In genomic region chr17:13714654-13715053, GRCm38 (mm10) we compare ENCODE assay signal across 16 mouse cellular contexts. TPM values are rescaled to one million over a fixed set of nuclear protein-coding genes. Genes with fewer than 3 reads are reported as not detected.
DNase-seq lines count a peak whose midpoint lies in the region; ATAC-seq lines count a peak whose summit lies in the region.
"Had no signal": no experiment of that assay in that cellular context is flagged by ENCODE, and none has a peak within 500 bp of the region (broad histone marks: within the 10 kb centered on the region; RNA-seq: fewer than 3 reads in every experiment).

No protein-coding gene starts in this region.

- no peak overlapping the region for H3K9ac ChIP-seq in embryonic facial prominence, embryonic 13.5 days
- H3K9ac ChIP-seq in stomach, embryonic 16.5 days (ENCODE audit: low read length): no peak overlapping the region
- H3K9ac ChIP-seq: forebrain, embryonic 15.5 days; heart, embryonic 12.5 days; liver, embryonic 15.5 days had no signal

- H3K4me3 ChIP-seq in embryonic facial prominence, embryonic 13.5 days: no peak overlapping the region
- H3K4me3 ChIP-seq in embryonic facial prominence, embryonic 10.5 days: no peak overlapping the region
- no peak overlapping the region for H3K4me3 ChIP-seq in stomach, embryonic 16.5 days (replicated peaks; ENCODE audit: low read length)
- H3K4me3 ChIP-seq: forebrain, embryonic 15.5 days; heart, embryonic 12.5 days; liver, embryonic 15.5 days; midbrain, embryonic 10.5 days had no signal

- DNase-seq in embryonic facial prominence, embryonic 10.5 days (ENCODE audit: low spot score): no peak
- DNase-seq in kidney, adult 18-20 months: peak; percentile 45
- peak; percentile 62 to 78 for DNase-seq in lung, adult 18-20 months
- DNase-seq in layer of hippocampus, adult 9-10 months (ENCODE audit: low spot score): no peak
- DNase-seq in cerebellum, adult 8-10 months: no peak
- DNase-seq: adrenal gland, adult 8-10 months; gastrocnemius, postnatal 25 days; heart, postnatal 4 days had no signal

- no peaks in the 10 kb centered on the region for H3K9me3 ChIP-seq in embryonic facial prominence, embryonic 13.5 days
- no peaks in the 10 kb centered on the region for H3K9me3 ChIP-seq in embryonic facial prominence, embryonic 10.5 days
- no peaks in the 10 kb centered on the region for H3K9me3 ChIP-seq in stomach, embryonic 16.5 days (replicated peaks; ENCODE audit: control insufficient read depth, low read length)
- H3K9me3 ChIP-seq: forebrain, embryonic 15.5 days; heart, embryonic 12.5 days; liver, embryonic 15.5 days; midbrain, embryonic 10.5 days had no signal

- no peak for ATAC-seq in embryonic facial prominence, embryonic 13.5 days (ENCODE audit: insufficient number of reproducible peaks, insufficient read depth, low FRiP score, low TSS enrichment, low read depth)
- ATAC-seq in stomach, embryonic 16.5 days (ENCODE audit: insufficient read depth, low FRiP score): peak; percentile 31; the same call in 1 of the 2 replicates
- no peak for ATAC-seq in CD4-positive, CD25-positive, alpha-beta regulatory T cell, adult 4 months
- ATAC-seq: forebrain, embryonic 15.5 days; inflammation-experienced regulatory T-cells, adult 6 months had no signal

- 59% methylated on average over 4 of the region's 4 CpGs for WGBS in embryonic facial prominence, embryonic 13.5 days
- WGBS in embryonic facial prominence, embryonic 10.5 days: 67% methylated on average over 4 of the region's 4 CpGs
- 62% methylated on average over 4 of the region's 4 CpGs for WGBS in stomach, embryonic 16.5 days

- 0 out of 2 replicates have a peak overlapping the region, but pooled peaks have one; percentile 35 for H3K27ac ChIP-seq in embryonic facial prominence, embryonic 13.5 days
- H3K27ac ChIP-seq in embryonic facial prominence, embryonic 10.5 days (replicated peaks): no peak overlapping the region
- peak overlapping the region; percentile 19 for H3K27ac ChIP-seq in stomach, embryonic 16.5 days (ENCODE audit: low read length)
- H3K27ac ChIP-seq: forebrain, embryonic 15.5 days; liver, embryonic 15.5 days; midbrain, embryonic 10.5 days had no signal

- H3K36me3 ChIP-seq in embryonic facial prominence, embryonic 13.5 days: no peaks in the 10 kb centered on the region
- no peaks in the 10 kb centered on the region for H3K36me3 ChIP-seq in embryonic facial prominence, embryonic 10.5 days (replicated peaks)
- H3K36me3 ChIP-seq in stomach, embryonic 16.5 days (ENCODE audit: control insufficient read depth, insufficient read depth, low read length): no peaks in the 10 kb centered on the region
- H3K36me3 ChIP-seq: forebrain, embryonic 15.5 days; heart, embryonic 12.5 days; liver, embryonic 15.5 days; midbrain, embryonic 10.5 days had no signal

- peaks cover 3% of the 10 kb centered on the region; the same call in 1 of the 2 replicates for H3K27me3 ChIP-seq in embryonic facial prominence, embryonic 13.5 days
- no peaks in the 10 kb centered on the region for H3K27me3 ChIP-seq in embryonic facial prominence, embryonic 10.5 days (replicated peaks; ENCODE audit: low read depth, poor library complexity, severe bottlenecking)
- no peaks in the 10 kb centered on the region for H3K27me3 ChIP-seq in stomach, embryonic 16.5 days (ENCODE audit: control insufficient read depth, insufficient read depth, low read length)
- H3K27me3 ChIP-seq: forebrain, embryonic 15.5 days; heart, embryonic 12.5 days; liver, embryonic 15.5 days had no signal

- H3K4me1 ChIP-seq in embryonic facial prominence, embryonic 13.5 days: no peaks in the 10 kb centered on the region
- H3K4me1 ChIP-seq in embryonic facial prominence, embryonic 10.5 days: peaks cover 5% of the 10 kb centered on the region; the same call in 1 of the 2 replicates
- no peaks in the 10 kb centered on the region for H3K4me1 ChIP-seq in stomach, embryonic 16.5 days (ENCODE audit: control insufficient read depth, insufficient read depth, low read length)
- H3K4me1 ChIP-seq: forebrain, embryonic 15.5 days; midbrain, embryonic 10.5 days had no signal

- no peak overlapping the region for H3K4me2 ChIP-seq in embryonic facial prominence, embryonic 13.5 days
- no peak overlapping the region for H3K4me2 ChIP-seq in stomach, embryonic 16.5 days (ENCODE audit: low read depth, low read length)
- H3K4me2 ChIP-seq: forebrain, embryonic 15.5 days; heart, embryonic 12.5 days; liver, embryonic 15.5 days had no signal

RNA-seq across cellular contexts. Expression of gene Afdn, which starts 45.7 kb away (rescaled TPM):
- polyA plus RNA-seq in embryonic facial prominence, embryonic 13.5 days (2015; fragmentation: Nextera tagmentation; extraction: Ambion mirVana): 57.8 and 68.7 TPM in 2 replicates
- 61.0 and 64.8 TPM in 2 replicates for polyA plus RNA-seq in embryonic facial prominence, embryonic 10.5 days (2016; fragmentation: Nextera tagmentation; extraction: Ambion mirVana)
- 59.7 and 63.7 TPM in 2 replicates for polyA plus RNA-seq in stomach, embryonic 16.5 days (2015; fragmentation: Nextera tagmentation; extraction: Ambion mirVana)
- 1 to 10 TPM; 1.5 to 4.1 TPM for polyA plus RNA-seq in CD4-positive, CD25-positive, alpha-beta regulatory T cell, adult 4 months (2017; shearing (Covaris generic))

RNA-seq across cellular contexts. Expression of gene Tcte2, which starts 47.0 kb away (rescaled TPM):
- polyA plus RNA-seq in embryonic facial prominence, embryonic 13.5 days (2015; fragmentation: Nextera tagmentation; extraction: Ambion mirVana): 6.0 TPM in 2 replicates
- 2.8 and 3.3 TPM in 2 replicates for polyA plus RNA-seq in embryonic facial prominence, embryonic 10.5 days (2016; fragmentation: Nextera tagmentation; extraction: Ambion mirVana)
- 5.9 and 6.2 TPM in 2 replicates for polyA plus RNA-seq in stomach, embryonic 16.5 days (2015; fragmentation: Nextera tagmentation; extraction: Ambion mirVana)
- polyA plus RNA-seq in CD4-positive, CD25-positive, alpha-beta regulatory T cell, adult 4 months (2017; shearing (Covaris generic)): not detected
- polyA plus RNA-seq: inflammation-experienced regulatory T-cells, adult 6 months had no signal

Comparison
In these comparisons a context has a peak if more than half of its experiments do, and no peak if none do; other contexts are left out.
1. DNase-seq: peak in kidney, adult 18-20 months (single experiment) and lung, adult 18-20 months (2 of 2); none in embryonic facial prominence, embryonic 10.5 days (single experiment), layer of hippocampus, adult 9-10 months (single experiment) and cerebellum, adult 8-10 months (single experiment).
2. RNA of gene Afdn, which starts 45.7 kb away (polyA plus RNA-seq): 61.0 to 64.8 TPM in embryonic facial prominence, embryonic 10.5 days, 59.7 to 63.7 TPM in stomach, embryonic 16.5 days and 57.8 to 68.7 TPM in embryonic facial prominence, embryonic 13.5 days; 1.5 to 4.1 TPM in CD4-positive, CD25-positive, alpha-beta regulatory T cell, adult 4 months; every median in the first group is over 10 times any median in the second.